ENCODE assay signal across 10 mouse cellular contexts in the genomic region with DNA sequence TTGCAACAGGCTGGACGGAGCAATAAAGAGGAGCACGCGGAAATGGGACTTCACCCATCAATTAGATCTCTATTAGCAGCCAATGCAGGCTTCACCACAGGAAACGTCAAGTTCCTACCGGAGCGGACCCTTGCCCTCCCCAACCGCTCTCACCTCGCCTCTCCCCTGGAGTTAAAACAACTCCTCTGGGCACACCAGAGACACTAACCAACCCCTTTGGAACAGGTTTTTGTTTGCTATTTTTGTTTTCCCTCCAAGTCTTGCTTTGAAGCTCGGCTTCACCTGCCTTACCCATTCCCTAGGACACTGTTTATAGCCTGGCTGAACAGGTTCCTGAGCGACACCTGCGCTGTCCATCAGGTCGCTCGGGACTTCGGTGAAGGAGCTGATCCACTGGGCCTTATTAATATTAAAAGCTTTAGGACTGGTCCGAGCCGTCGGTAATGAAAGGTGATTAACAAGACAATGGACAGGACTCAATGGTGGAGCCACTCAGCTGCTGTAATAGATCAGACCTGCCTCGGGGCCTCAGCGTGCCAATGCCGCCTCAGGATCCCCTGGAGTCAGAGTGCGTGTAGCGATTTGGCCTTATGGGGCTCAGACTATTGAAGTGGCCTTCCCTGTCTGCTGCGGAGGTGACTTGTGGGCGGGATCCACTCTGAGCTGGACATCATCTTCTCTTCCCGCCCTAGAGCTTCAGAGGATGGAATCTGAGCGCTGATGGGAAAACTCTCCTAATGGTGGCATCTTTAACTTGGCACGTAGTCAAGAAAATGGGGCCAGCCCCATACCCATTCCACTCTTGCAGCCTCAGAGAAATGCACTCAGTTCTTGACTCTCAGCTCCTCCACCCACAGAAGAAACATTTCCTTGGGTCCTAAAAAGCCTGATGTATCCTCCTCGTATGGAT. TPM values are rescaled to one million over a fixed set of nuclear protein-coding genes. Genes with fewer than 3 reads are reported as not detected.
A peak's percentile ranks its signal among the peaks of the same experiment; 100 is the strongest.
DNase-seq lines count a peak whose midpoint lies in the region; ATAC-seq lines count a peak whose summit lies in the region.
"Had no signal": no experiment of that assay in that cellular context is flagged by ENCODE, and none has a peak within 500 bp of the region (broad histone marks: within the 10 kb centered on the region; RNA-seq: fewer than 3 reads in every experiment).

No protein-coding gene starts in this region.

- WGBS in intestine, embryonic 14.5 days, result 1% methylated on average over 28 of the region's 28 CpGs
- WGBS in intestine, embryonic 16.5 days, result 2% methylated on average over 28 of the region's 28 CpGs
- WGBS in embryonic facial prominence, embryonic 13.5 days, result under 1% methylated on average over 28 of the region's 28 CpGs
- WGBS in hindbrain, embryonic 15.5 days, result under 1% methylated on average over 28 of the region's 28 CpGs
- WGBS in neural tube, embryonic 12.5 days, result under 1% methylated on average over 28 of the region's 28 CpGs
- WGBS in liver, embryonic 11.5 days, result 4% methylated on average over 28 of the region's 28 CpGs

- no peaks in the 10 kb centered on the region for H3K36me3 ChIP-seq in intestine, embryonic 14.5 days (ENCODE audit: control insufficient read depth, insufficient read depth, low read length)
- H3K36me3 ChIP-seq in intestine, embryonic 16.5 days (ENCODE audit: control insufficient read depth, insufficient read depth, low read length), result no peaks in the 10 kb centered on the region
- no peaks in the 10 kb centered on the region for H3K36me3 ChIP-seq in embryonic facial prominence, embryonic 13.5 days
- no peaks in the 10 kb centered on the region for H3K36me3 ChIP-seq in hindbrain, embryonic 15.5 days
- no peaks in the 10 kb centered on the region for H3K36me3 ChIP-seq in neural tube, embryonic 12.5 days
- H3K36me3 ChIP-seq in liver, embryonic 11.5 days (ENCODE audit: control insufficient read depth, insufficient read depth, low read length), result no peaks in the 10 kb centered on the region

- H3K4me3 ChIP-seq in intestine, embryonic 14.5 days (ENCODE audit: low read depth, low read length), result no peak overlapping the region
- H3K4me3 ChIP-seq in intestine, embryonic 16.5 days (ENCODE audit: low read length), result no peak overlapping the region
- peak overlapping the region; percentile 30; the same call in 1 of the 2 replicates for H3K4me3 ChIP-seq in embryonic facial prominence, embryonic 13.5 days
- H3K4me3 ChIP-seq in hindbrain, embryonic 15.5 days, result peak overlapping the region; percentile 15; the same call in 1 of the 2 replicates
- no peak overlapping the region for H3K4me3 ChIP-seq in neural tube, embryonic 12.5 days
- no peak overlapping the region for H3K4me3 ChIP-seq in liver, embryonic 11.5 days (ENCODE audit: low read depth, low read length)

- H3K9me3 ChIP-seq in intestine, embryonic 14.5 days (ENCODE audit: control insufficient read depth, low read length), result no peaks in the 10 kb centered on the region
- no peaks in the 10 kb centered on the region for H3K9me3 ChIP-seq in intestine, embryonic 16.5 days (ENCODE audit: control insufficient read depth, low read length)
- H3K9me3 ChIP-seq in embryonic facial prominence, embryonic 13.5 days, result no peaks in the 10 kb centered on the region
- no peaks in the 10 kb centered on the region for H3K9me3 ChIP-seq in hindbrain, embryonic 15.5 days
- no peaks in the 10 kb centered on the region for H3K9me3 ChIP-seq in neural tube, embryonic 12.5 days
- H3K9me3 ChIP-seq in liver, embryonic 11.5 days (ENCODE audit: control insufficient read depth, low read length), result no peaks in the 10 kb centered on the region

- no peak overlapping the region for H3K4me2 ChIP-seq in intestine, embryonic 14.5 days (ENCODE audit: low read length)
- H3K4me2 ChIP-seq in intestine, embryonic 16.5 days (ENCODE audit: low read depth, low read length), result no peak overlapping the region; the same call in 1 of the 2 replicates
- H3K4me2 ChIP-seq in embryonic facial prominence, embryonic 13.5 days, result peak overlapping the region; percentile 53
- peak overlapping the region; percentile 48 for H3K4me2 ChIP-seq in hindbrain, embryonic 15.5 days
- peak overlapping the region; percentile 58 for H3K4me2 ChIP-seq in neural tube, embryonic 12.5 days (replicated peaks)
- H3K4me2 ChIP-seq in liver, embryonic 11.5 days, result no peak overlapping the region

- peaks cover 88% of the 10 kb centered on the region for H3K27me3 ChIP-seq in intestine, embryonic 14.5 days (replicated peaks; ENCODE audit: control insufficient read depth, insufficient read depth, low read length)
- H3K27me3 ChIP-seq in intestine, embryonic 16.5 days (replicated peaks; ENCODE audit: control insufficient read depth, insufficient read depth, low read length), result peaks cover 64% of the 10 kb centered on the region
- peaks cover 97% of the 10 kb centered on the region for H3K27me3 ChIP-seq in embryonic facial prominence, embryonic 13.5 days
- peaks cover 83% of the 10 kb centered on the region for H3K27me3 ChIP-seq in hindbrain, embryonic 15.5 days
- peaks cover 94% of the 10 kb centered on the region for H3K27me3 ChIP-seq in neural tube, embryonic 12.5 days (replicated peaks)
- H3K27me3 ChIP-seq in liver, embryonic 11.5 days (replicated peaks; ENCODE audit: control insufficient read depth, insufficient read depth, low read length), result peaks cover 66% of the 10 kb centered on the region
- H3K27me3 ChIP-seq: CH12.LX had no signal

- H3K4me1 ChIP-seq in intestine, embryonic 14.5 days (replicated peaks; ENCODE audit: control insufficient read depth, insufficient read depth, low read length), result no peaks in the 10 kb centered on the region; the same call in 1 of the 2 replicates
- no peaks in the 10 kb centered on the region; the same call in 1 of the 2 replicates for H3K4me1 ChIP-seq in intestine, embryonic 16.5 days (ENCODE audit: control insufficient read depth, insufficient read depth, low read length)
- H3K4me1 ChIP-seq in embryonic facial prominence, embryonic 13.5 days, result peaks cover 17% of the 10 kb centered on the region
- peaks cover 16% of the 10 kb centered on the region for H3K4me1 ChIP-seq in hindbrain, embryonic 15.5 days (replicated peaks)
- peaks cover 25% of the 10 kb centered on the region for H3K4me1 ChIP-seq in neural tube, embryonic 12.5 days
- no peaks in the 10 kb centered on the region for H3K4me1 ChIP-seq in liver, embryonic 11.5 days (replicated peaks; ENCODE audit: control insufficient read depth, insufficient read depth, low read length)

- H3K27ac ChIP-seq in intestine, embryonic 14.5 days (ENCODE audit: low read depth), result no peak overlapping the region
- no peak overlapping the region for H3K27ac ChIP-seq in intestine, embryonic 16.5 days (ENCODE audit: low read length)
- no peak overlapping the region for H3K27ac ChIP-seq in embryonic facial prominence, embryonic 13.5 days
- H3K27ac ChIP-seq in hindbrain, embryonic 15.5 days (replicated peaks), result peak overlapping the region; percentile 54; the same call in 1 of the 2 replicates
- H3K27ac ChIP-seq in neural tube, embryonic 12.5 days, result no peak overlapping the region
- H3K27ac ChIP-seq in liver, embryonic 11.5 days (ENCODE audit: low read depth, low read length), result no peak overlapping the region

- no peak overlapping the region for H3K9ac ChIP-seq in intestine, embryonic 14.5 days (ENCODE audit: low read length)
- H3K9ac ChIP-seq in intestine, embryonic 16.5 days (ENCODE audit: low read depth, low read length), result no peak overlapping the region
- no peak overlapping the region for H3K9ac ChIP-seq in embryonic facial prominence, embryonic 13.5 days
- no peak overlapping the region for H3K9ac ChIP-seq in hindbrain, embryonic 15.5 days
- H3K9ac ChIP-seq in neural tube, embryonic 12.5 days, result no peak overlapping the region
- H3K9ac ChIP-seq in liver, embryonic 11.5 days (ENCODE audit: low read depth, low read length), result no peak overlapping the region

- no peak for ATAC-seq in intestine, embryonic 14.5 days (replicated peaks; ENCODE audit: low FRiP score, low TSS enrichment, low read depth)
- ATAC-seq in intestine, embryonic 16.5 days, result no peak
- ATAC-seq in embryonic facial prominence, embryonic 13.5 days (ENCODE audit: insufficient number of reproducible peaks, insufficient read depth, low FRiP score, low TSS enrichment, low read depth), result no peak
- no peak for ATAC-seq in hindbrain, embryonic 15.5 days (ENCODE audit: low FRiP score, low read depth)
- no peak for ATAC-seq in neural tube, embryonic 12.5 days (ENCODE audit: low FRiP score, low read depth)
- no peak for ATAC-seq in liver, embryonic 11.5 days (replicated peaks; ENCODE audit: low FRiP score)

- DNase-seq in intestine, embryonic 14.5 days (ENCODE audit: low spot score), result peak; percentile 55
- DNase-seq in urinary bladder, adult 2 months (ENCODE audit: low spot score), result no peak
- DNase-seq in liver, embryonic 11.5 days (ENCODE audit: low spot score), result no peak
- DNase-seq in cerebellum, adult 8-10 months, result no peak
- DNase-seq: right cerebral cortex, adult 18-20 months had no signal

RNA-seq across cellular contexts. Expression of a gene that starts 45.0 kb away (rescaled TPM):
- 85.9 and 87.8 TPM in 2 replicates for polyA plus RNA-seq in intestine, embryonic 14.5 days (2014; fragmentation: Nextera tagmentation; extraction: Ambion mirVana)
- polyA plus RNA-seq in intestine, embryonic 16.5 days (2015; fragmentation: Nextera tagmentation; extraction: Ambion mirVana), result 127 and 132 TPM in 2 replicates
- 73.4 and 75.9 TPM in 2 replicates for polyA plus RNA-seq in embryonic facial prominence, embryonic 13.5 days (2015; fragmentation: Nextera tagmentation; extraction: Ambion mirVana)
- 77.6 and 82.5 TPM in 2 replicates for polyA plus RNA-seq in hindbrain, embryonic 15.5 days (2015; fragmentation: Nextera tagmentation; extraction: Ambion mirVana)
- 94.6 and 99.4 TPM in 2 replicates for polyA plus RNA-seq in neural tube, embryonic 12.5 days (2016; fragmentation: Nextera tagmentation; extraction: Ambion mirVana)
- polyA plus RNA-seq in urinary bladder, adult 2 months (2012; rRNA removed), result 51.8 and 69.0 TPM in 2 replicates
- polyA plus RNA-seq in liver, embryonic 11.5 days (2014; fragmentation: Nextera tagmentation; extraction: Ambion mirVana), result 122 and 138 TPM in 2 replicates

Comparison
In these comparisons a context has a peak if more than half of its experiments do, and no peak if none do; other contexts are left out.
1. H3K4me2 ChIP-seq: peak in embryonic facial prominence, embryonic 13.5 days (single experiment), hindbrain, embryonic 15.5 days (single experiment) and neural tube, embryonic 12.5 days (single experiment); none in intestine, embryonic 14.5 days (single experiment), intestine, embryonic 16.5 days (single experiment) and liver, embryonic 11.5 days (single experiment).
2. H3K4me3 ChIP-seq: peak in embryonic facial prominence, embryonic 13.5 days (single experiment) and hindbrain, embryonic 15.5 days (single experiment); none in intestine, embryonic 14.5 days (single experiment), intestine, embryonic 16.5 days (single experiment), neural tube, embryonic 12.5 days (single experiment) and liver, embryonic 11.5 days (single experiment).